Mouse (Mus musculus) adrenal gland, postnatal 4 days (tissue): ENCODE measurements around the gene Olfr1188. TPM values are rescaled to one million over a fixed set of nuclear protein-coding genes. Genes with fewer than 3 reads are reported as not detected.
"Not testable (repeated sequence)": the region's sequence is repeated elsewhere in the genome, so short reads cannot be mapped to it uniquely, and the experiment has no call there.

Source experiments
- DNase-seq, 2 experiments: peaks; one replicate each; pipeline ENCODE4 v3.0.0; 2021 to 2022; ENCODE audit warnings: low spot score in 2 of 2, mixed read lengths in 2 of 2
- long read RNA-seq, 2 experiments: library from polyadenylated mRNA; stranded (forward); transcript quantifications; one replicate each; pipeline ENCODE4 v2.0.0; 2021
- total RNA-seq, 2 experiments: library from RNA; stranded (reverse); gene quantifications; 2 replicates each; pipeline ENCODE4 v1.2.3; 2021

The Olfr1188 gene
- total RNA-seq = not detected
- long read RNA-seq, experiment 1 = 0 reads
- long read RNA-seq, experiment 2 = 0 reads

DNA sequence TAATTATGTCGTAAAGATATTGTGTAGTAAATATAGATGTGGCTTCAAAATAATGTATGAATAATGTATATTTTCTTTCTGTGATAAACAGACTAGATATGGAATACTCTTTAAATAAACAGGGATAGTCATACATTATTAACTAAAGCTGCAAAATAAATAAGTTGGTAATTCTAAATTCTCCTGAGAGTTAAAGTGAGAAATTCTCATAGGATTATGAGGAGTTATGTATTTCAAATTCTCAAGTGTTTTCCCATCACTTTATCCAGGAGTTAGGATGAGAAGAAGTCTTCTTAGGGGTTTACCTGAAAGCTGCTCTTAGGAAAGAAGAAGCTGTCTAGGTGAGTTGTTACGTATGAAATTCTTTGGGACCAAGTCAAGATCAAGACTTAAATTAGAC lies at the start of gene Olfr1188:
Olfr1188 (plus strand) TSS at position 301 of the 400 bp plus-strand sequence.
- DNase-seq = no peak

DNA sequence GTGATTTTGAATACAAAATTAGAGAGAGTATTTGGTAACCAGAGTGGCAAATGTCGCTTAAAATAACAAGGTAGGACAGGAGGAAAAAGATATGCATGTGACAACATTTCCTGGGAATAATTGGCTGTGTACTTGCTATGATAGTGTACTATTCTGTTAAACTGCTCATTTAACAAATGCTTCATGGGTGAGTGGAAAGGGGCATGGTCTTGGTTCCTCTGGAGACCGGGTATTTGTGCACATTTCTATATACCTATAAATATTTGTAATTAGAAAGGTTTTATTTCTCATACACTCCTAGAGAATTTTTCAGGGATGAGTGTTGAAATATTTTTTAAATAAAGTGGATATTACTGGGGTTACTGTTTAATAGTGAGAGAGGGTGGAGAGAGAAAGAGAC lies 38.5 kb upstream of the Olfr1188 start, which contains the start of gene Olfr1186:
Olfr1186 (plus strand) TSS at position 301 of the 400 bp plus-strand sequence.
- DNase-seq = no peak

DNA sequence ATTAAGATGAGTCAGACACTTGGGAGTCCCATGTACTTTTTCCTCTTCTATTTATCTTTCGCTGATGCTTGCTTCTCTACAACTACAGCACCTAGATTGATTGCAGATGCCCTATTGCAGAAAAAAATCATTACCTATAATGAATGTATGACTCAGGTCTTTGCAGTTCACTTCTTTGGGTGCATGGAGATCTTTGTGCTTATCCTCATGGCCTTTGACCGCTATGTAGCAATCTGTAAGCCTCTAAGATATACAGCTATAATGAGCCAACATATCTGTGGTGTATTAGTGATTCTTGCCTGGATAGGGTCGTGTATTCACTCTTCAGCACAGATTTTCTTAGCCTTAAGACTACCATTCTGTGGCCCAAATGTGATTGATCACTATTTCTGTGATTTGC lies 31.0 kb upstream of the Olfr1188 start:
- DNase-seq = no peak

DNA sequence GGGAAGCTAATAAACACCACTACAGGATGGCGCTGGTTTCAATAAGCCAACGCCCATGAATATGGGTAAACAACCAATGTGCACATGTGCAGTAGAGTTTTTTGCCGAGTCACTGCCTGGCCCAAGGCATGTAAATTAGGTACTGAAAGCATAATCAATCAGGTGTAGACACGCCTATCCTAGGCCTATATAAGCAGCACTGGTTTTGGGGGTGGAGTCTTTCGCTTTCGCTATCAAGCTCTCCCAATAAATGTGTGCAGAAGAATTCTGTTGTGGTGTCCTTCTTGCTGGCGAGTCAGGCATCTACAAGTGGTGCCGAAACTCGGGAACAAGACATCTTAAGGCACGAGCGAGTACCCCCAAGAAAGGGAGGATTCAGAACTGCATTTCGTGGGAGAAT lies 16.0 kb downstream of the Olfr1188 start:
- not testable (repeated sequence) for DNase-seq

DNA sequence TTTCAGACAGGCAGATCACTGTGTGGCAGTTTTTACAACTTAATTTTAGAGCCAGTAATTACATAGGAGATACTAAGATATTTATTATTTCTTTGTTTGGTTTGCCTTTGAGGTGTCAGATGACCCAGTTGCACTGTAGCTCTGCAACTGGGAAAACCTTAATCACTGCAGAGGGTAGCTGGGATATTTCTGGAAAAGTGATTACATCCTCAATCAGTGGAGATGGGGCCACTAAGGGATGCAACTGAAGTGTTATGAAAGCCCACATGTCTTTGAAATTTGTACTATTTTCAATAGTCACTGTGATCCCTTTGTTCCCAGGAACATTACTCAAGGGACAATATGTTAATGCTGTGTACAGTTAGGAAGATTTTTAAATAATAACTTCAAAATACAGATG lies 29.4 kb downstream of the Olfr1188 start, which contains the start of gene Olfr1189:
Olfr1189 (plus strand) TSS at position 301 of the 400 bp plus-strand sequence.
- DNase-seq = no peak

Other genes with a start within 250 kb of the Olfr1188 start
- not detected for gene Olfr1174-ps, start 241.8 kb upstream of the Olfr1188 start, total RNA-seq
- gene Olfr1175-ps, start 229.7 kb upstream of the Olfr1188 start, total RNA-seq = not detected
- gene Olfr1176, start 220.2 kb upstream of the Olfr1188 start, total RNA-seq = not detected
- not detected for gene Olfr1177-ps, start 210.4 kb upstream of the Olfr1188 start, total RNA-seq
- not detected for gene Olfr1178, start 169.9 kb upstream of the Olfr1188 start, total RNA-seq
- gene Olfr1179, start 150.5 kb upstream of the Olfr1188 start, total RNA-seq = not detected
- gene Olfr1180, start 137.8 kb upstream of the Olfr1188 start, total RNA-seq = not detected
- not detected for gene Olfr1181, start 130.8 kb upstream of the Olfr1188 start, total RNA-seq
- not detected for gene Gm13757, start 107.8 kb upstream of the Olfr1188 start, total RNA-seq
- not detected for gene Olfr1183, start 102.1 kb upstream of the Olfr1188 start, total RNA-seq
- not detected for gene Olfr1184, start 73.3 kb upstream of the Olfr1188 start, total RNA-seq
- gene Olfr1185-ps1, start 63.6 kb upstream of the Olfr1188 start, total RNA-seq = not detected
- not detected for gene Olfr1186, start 38.4 kb upstream of the Olfr1188 start, total RNA-seq
- gene Olfr1189, start 29.5 kb downstream of the Olfr1188 start, total RNA-seq = not detected
- under 1 TPM in 1 of 2 experiments, not detected in 1; 0.06 TPM for gene Olfr1191-ps1, start 83.6 kb downstream of the Olfr1188 start, total RNA-seq
- not detected for gene Olfr1192-ps1, start 91.6 kb downstream of the Olfr1188 start, total RNA-seq
- not detected for gene Olfr1193, start 118.7 kb downstream of the Olfr1188 start, total RNA-seq
- not detected for gene Olfr1195, start 132.3 kb downstream of the Olfr1188 start, total RNA-seq
- not detected for gene Olfr1196, start 147.7 kb downstream of the Olfr1188 start, total RNA-seq
- gene Olfr1197, start 175.4 kb downstream of the Olfr1188 start, total RNA-seq = not detected
- gene Olfr1198, start 194.4 kb downstream of the Olfr1188 start, total RNA-seq = not detected
- not detected for gene Olfr1199, start 203.5 kb downstream of the Olfr1188 start, total RNA-seq
- not detected for gene Olfr1200, start 213.6 kb downstream of the Olfr1188 start, total RNA-seq
- gene Olfr1201, start 236.1 kb downstream of the Olfr1188 start, total RNA-seq = not detected